Mouse (Mus musculus) G1E (cell line): ENCODE measurements around the gene Cnot3.

ENCODE experiments used
- CTCF ChIP-seq: IDR thresholded peaks from 2 replicates; pipeline ENCODE4 v1.5.1; 2012; ENCODE audit warnings: low read depth, low read length, inconsistent platforms, mixed read lengths
- GATA1 ChIP-seq: IDR thresholded peaks from 2 replicates; pipeline ENCODE4 v1.6.1; 2012; ENCODE audit warnings: borderline replicate concordance, low read length, inconsistent platforms, mixed read lengths
- GATA2 ChIP-seq: IDR thresholded peaks from 2 replicates; pipeline ENCODE4 v1.6.1; 2012; ENCODE audit warnings: low read depth, low read length, inconsistent platforms, borderline replicate concordance
- POLR2AphosphoS5 ChIP-seq: IDR thresholded peaks from 2 replicates; pipeline ENCODE4 v1.6.1; 2012; ENCODE audit warnings: low read depth, low read length, inconsistent platforms; ENCODE audit not compliant: insufficient replicate concordance
- TAL1 ChIP-seq: conservative IDR thresholded peaks from 2 replicates; pipeline ENCODE4 v1.6.1; 2012; ENCODE audit warnings: low read depth, low read length, inconsistent platforms, mixed read lengths

DNA sequence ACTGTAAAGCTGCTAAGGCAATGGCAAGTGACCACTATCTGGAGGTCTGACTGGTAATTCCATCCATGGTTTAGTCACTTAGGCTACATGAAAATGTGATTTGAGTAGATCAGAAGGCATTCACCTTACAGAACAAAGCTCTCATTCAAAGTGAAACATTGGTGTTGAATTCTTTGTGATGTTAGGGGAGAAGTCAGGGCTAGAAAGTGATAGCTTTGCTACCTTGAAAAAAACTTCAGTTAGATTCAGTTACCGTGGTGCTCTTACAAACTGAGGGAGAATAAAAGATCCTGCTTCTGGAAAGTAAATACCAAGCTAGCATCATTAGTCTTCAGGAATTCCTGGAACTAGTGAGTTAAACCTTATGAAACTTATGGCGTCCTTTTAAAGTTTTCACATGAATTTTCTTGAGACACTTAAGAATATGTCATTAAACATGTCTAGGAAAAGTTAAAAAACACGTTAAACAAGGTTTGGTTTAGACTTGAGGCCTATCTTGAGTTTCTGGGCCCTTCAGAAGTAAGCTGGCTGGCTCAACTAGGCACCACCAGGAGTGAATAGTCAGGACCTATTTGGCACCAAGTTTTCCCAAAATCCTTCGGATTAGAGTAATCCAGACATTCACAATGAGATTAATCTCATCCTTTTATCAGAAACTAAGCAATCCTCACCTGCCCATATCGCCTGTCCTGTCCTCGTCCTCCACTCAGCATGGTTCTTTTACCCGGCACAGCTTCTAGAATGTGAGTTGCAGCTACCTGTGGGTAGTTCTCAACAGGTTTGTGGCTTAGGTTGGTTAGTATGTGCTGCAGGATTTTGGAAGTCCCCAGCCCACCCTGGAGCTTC, 62.7 kb downstream of the Cnot3 start:
- TF ChIP-seq CTCF: no peak
- peak; percentile 78; the same call in 1 of the 2 replicates for TF ChIP-seq POLR2AphosphoS5
- no peak for TF ChIP-seq GATA1
- TF ChIP-seq TAL1: no peak
- TF ChIP-seq GATA2: no peak
